Mouse (Mus musculus) neural tube, embryonic 14.5 days (tissue): ENCODE measurements around the gene B3gat3. TPM values are rescaled to one million over a fixed set of nuclear protein-coding genes. Genes with fewer than 3 reads are reported as not detected.
A peak's percentile ranks its signal among the peaks of the same experiment; 100 is the strongest.

Source experiments
- ATAC-seq: fragments of 200-750 bp; cut with Nextera tagmentation; 2 replicates; pipeline ENCODE4 v1.8.0; 2017; ENCODE audit warnings: low read depth, mild to moderate bottlenecking, moderate TSS enrichment, moderate library complexity
- H3K27ac ChIP-seq: fragments of 300-500 bp; sonication (generic); 2 replicates; pipeline ENCODE4 v1.5.1; 2014; ENCODE audit warnings: low read depth, mild to moderate bottlenecking, control low read depth, low read length, moderate library complexity, mixed read lengths
- H3K27me3 ChIP-seq: fragments of 300-500 bp; sonication (generic); 2 replicates; pipeline ENCODE4 v1.6.1; 2014; ENCODE audit warnings: low read length; ENCODE audit not compliant: control insufficient read depth, insufficient read depth
- H3K36me3 ChIP-seq: fragments of 300-500 bp; sonication (generic); 2 replicates; pipeline ENCODE4 v1.6.1; 2014; ENCODE audit warnings: low read length, mixed read lengths; ENCODE audit not compliant: control insufficient read depth, insufficient read depth
- H3K4me1 ChIP-seq: fragments of 300-500 bp; sonication (generic); 2 replicates; pipeline ENCODE4 v1.6.1; 2014; ENCODE audit warnings: low read length; ENCODE audit not compliant: control insufficient read depth, insufficient read depth
- H3K4me2 ChIP-seq: fragments of 300-500 bp; sonication (generic); 2 replicates; pipeline ENCODE4 v1.6.1; 2014; ENCODE audit warnings: mild to moderate bottlenecking, low read depth, low read length, control low read depth
- H3K4me3 ChIP-seq: fragments of 300-500 bp; sonication (generic); 2 replicates; pipeline ENCODE4 v1.5.1; 2014; ENCODE audit warnings: low read depth, low read length, control low read depth, mixed read lengths
- H3K9ac ChIP-seq: fragments of 300-500 bp; sonication (generic); replicated peaks from 2 replicates; pipeline ENCODE4 v1.6.1; 2014; ENCODE audit warnings: low read depth, mild to moderate bottlenecking, control low read depth, low read length, mixed read lengths
- H3K9me3 ChIP-seq: fragments of 300-500 bp; sonication (generic); 2 replicates; pipeline ENCODE4 v1.6.1; 2016; ENCODE audit warnings: low read length; ENCODE audit not compliant: control insufficient read depth
- WGBS: fragments of 180-500 bp; shearing (Covaris S2); extraction: QIAGEN DNeasy Blood & Tissue Kit; methylation state at CpG from one replicate; pipeline ENCODE4 v1.1.7; 2014; 5-methylcytosine and 5-hydroxymethylcytosine counted together
- polyA plus RNA-seq: library from polyadenylated mRNA; unstranded; fragments of >200 nt; fragmentation: Nextera tagmentation; extraction: Ambion mirVana; gene quantifications from 2 replicates; pipeline ENCODE4 v1.2.1, GENCODE M21; 2014

Gene B3gat3
- polyA plus RNA-seq, 1 experiment from 2014 or later: 66.3 TPM

DNA sequence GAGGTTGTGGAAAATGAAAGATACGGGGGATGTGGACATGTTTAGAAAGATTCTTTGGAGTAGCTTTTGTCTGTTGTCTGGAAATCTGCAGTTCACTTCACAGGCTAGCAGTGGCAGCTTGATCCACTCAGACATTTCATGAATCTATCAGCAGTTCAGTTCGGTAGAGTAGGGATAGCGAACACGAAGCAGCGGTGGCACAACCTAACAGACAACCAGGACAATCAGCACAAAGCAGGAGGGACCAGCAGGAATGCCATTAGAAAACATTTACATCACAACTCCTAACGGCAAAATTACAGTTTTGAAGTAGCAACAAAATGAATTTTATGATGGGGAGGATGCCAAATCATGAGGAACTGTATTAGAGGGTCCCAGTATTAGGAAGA is 496 bp upstream of the B3gat3 start:
- Histone ChIP-seq H3K27ac (peak overlapping the region; percentile 82), H3K9ac (peak overlapping the region; percentile 66; the same call in 1 of the 2 replicates), H3K36me3 (peaks cover 18% of the 10 kb centered on the region), H3K27me3 (no peaks in the 10 kb centered on the region), H3K9me3 (no peaks in the 10 kb centered on the region), H3K4me1 (peaks cover 15% of the 10 kb centered on the region; the same call in 1 of the 2 replicates), H3K4me3 (peak overlapping the region; percentile 88), H3K4me2 (peak overlapping the region; percentile 84)
- peak; percentile 16 for ATAC-seq
- WGBS: 57% methylated on average over 6 of the region's 6 CpGs

DNA sequence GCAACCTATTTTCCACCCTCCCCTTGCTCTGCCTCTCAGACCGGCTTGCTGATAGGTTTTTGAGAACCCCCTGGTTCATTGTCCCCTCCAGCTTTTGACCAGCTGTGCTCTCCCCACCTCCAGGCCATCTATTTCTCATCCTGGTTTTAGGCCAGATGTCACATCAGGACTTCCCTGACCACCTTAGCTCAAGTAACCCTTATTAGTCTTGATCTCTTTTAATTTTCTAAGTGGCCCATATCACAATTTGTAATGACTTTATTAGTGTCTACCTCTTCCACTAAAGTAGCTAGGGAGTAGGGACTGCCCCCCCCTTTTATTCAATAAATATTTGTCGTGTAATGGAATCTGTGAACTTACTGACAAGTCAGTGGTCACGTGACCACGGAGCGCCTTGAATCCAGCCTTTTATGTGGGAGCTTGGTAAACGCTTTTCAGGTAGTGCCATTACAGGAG is 690 bp downstream of the B3gat3 start:
- no peak; the same call in 1 of the 2 replicates for ATAC-seq
- H3K9me3 ChIP-seq: no peaks in the 10 kb centered on the region
- H3K4me1 ChIP-seq: peaks cover 15% of the 10 kb centered on the region; the same call in 1 of the 2 replicates
- peak overlapping the region; percentile 66 for H3K9ac ChIP-seq
- peaks cover 6% of the 10 kb centered on the region; the same call in 1 of the 2 replicates for H3K36me3 ChIP-seq
- H3K4me2 ChIP-seq: peak overlapping the region; percentile 84
- H3K4me3 ChIP-seq: peak overlapping the region; percentile 88
- no peaks in the 10 kb centered on the region for H3K27me3 ChIP-seq
- peak overlapping the region; percentile 82 for H3K27ac ChIP-seq
- 3% methylated on average over 6 of the region's 6 CpGs for WGBS

DNA sequence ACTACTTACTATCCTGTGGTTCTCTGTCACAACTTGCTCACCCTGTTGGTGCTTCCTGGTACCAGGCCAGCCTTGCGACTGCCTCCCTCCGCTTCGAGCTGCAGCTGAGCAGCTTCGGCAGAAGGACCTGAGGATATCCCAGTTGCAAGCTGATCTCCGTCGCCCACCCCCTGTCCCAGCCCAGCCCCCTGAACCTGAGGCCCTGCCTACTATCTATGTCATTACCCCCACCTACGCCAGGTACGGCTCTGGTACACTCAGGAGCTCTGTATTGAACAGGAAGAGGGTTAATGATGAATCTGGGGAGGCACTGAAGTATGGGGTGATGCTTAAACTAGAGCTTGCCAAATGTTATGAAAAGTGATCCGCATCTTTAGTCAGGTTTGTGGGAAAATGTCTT is 1.6 kb downstream of the B3gat3 start:
- peak overlapping the region; percentile 84; the same call in 1 of the 2 replicates for H3K4me2 ChIP-seq
- WGBS: 88% methylated on average over 9 of the region's 9 CpGs
- no peaks in the 10 kb centered on the region for H3K9me3 ChIP-seq
- no peak overlapping the region for H3K9ac ChIP-seq
- H3K27ac ChIP-seq: no peak overlapping the region
- no peak overlapping the region; the same call in 1 of the 2 replicates for H3K4me3 ChIP-seq
- H3K27me3 ChIP-seq: no peaks in the 10 kb centered on the region
- no peak for ATAC-seq
- H3K36me3 ChIP-seq: peaks cover 6% of the 10 kb centered on the region; the same call in 1 of the 2 replicates
- H3K4me1 ChIP-seq: peaks cover 15% of the 10 kb centered on the region; the same call in 1 of the 2 replicates

DNA sequence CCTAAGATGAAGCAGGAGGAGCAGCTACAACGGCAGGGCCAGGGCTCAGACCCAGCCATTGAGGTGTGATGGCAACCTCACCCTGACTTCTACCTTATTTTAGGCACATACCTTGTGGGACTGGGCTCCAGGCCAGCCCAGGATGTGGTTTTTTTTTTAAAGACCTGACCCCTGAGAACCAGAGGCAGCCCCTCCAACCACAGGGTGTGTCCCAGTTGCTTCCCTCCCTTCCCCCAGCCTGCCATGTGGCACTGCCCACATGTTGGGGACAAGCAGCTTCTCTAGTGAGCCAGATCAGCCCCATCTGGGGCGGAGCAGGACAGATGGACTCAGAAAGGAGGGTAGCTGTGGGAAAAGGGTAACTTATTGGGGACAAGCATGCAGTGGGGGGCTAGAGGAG is 6.6 kb downstream of the B3gat3 start:
- no peak for ATAC-seq
- H3K36me3 ChIP-seq: peaks cover 9% of the 10 kb centered on the region; the same call in 1 of the 2 replicates
- H3K27me3 ChIP-seq: no peaks in the 10 kb centered on the region
- no peak overlapping the region for H3K4me3 ChIP-seq
- no peak overlapping the region for H3K27ac ChIP-seq
- WGBS: 95% methylated on average over 2 of the region's 2 CpGs
- H3K9me3 ChIP-seq: no peaks in the 10 kb centered on the region
- no peak overlapping the region for H3K4me2 ChIP-seq
- peaks cover 5% of the 10 kb centered on the region; the same call in 1 of the 2 replicates for H3K4me1 ChIP-seq
- no peak overlapping the region for H3K9ac ChIP-seq

DNA sequence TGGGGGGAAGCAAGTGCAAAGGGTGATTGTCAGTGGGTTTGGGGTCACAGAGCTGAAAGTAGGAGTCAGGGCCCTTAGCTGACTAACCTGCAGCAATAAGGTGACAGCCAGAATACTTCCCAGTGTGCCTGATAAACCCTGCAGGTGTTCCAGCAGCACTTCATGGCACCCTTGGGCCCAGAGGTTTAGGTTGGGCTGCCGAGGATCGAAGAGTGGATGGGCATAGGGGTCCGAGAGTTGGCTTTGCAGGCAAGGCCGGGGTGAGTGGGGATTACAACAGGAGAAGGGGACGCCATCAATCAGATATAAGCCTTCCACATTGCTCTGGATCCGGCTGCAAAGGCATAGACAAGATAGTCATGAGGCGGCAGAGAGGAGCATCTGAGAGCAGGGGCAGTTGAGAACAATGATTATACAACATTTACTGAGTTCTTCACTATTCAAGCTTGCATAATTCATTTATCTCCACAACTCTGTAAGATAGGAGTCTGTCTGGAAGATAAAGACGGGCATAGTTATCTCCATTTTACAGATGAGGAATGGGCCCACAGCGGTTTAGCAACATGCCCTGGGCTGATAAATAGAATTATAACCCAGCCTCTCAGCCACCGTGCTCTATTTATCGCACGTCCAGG is 7.8 kb downstream of the B3gat3 start:
- H3K4me3 ChIP-seq: no peak overlapping the region
- no peak for ATAC-seq
- H3K27me3 ChIP-seq: no peaks in the 10 kb centered on the region
- peaks cover 8% of the 10 kb centered on the region; the same call in 1 of the 2 replicates for H3K36me3 ChIP-seq
- H3K27ac ChIP-seq: no peak overlapping the region
- H3K9me3 ChIP-seq: no peaks in the 10 kb centered on the region
- 91% methylated on average over 12 of the region's 12 CpGs for WGBS
- H3K9ac ChIP-seq: no peak overlapping the region
- H3K4me1 ChIP-seq: 0 out of 2 replicates have a peak, but pooled peaks cover 3% of the 10 kb centered on the region
- no peak overlapping the region for H3K4me2 ChIP-seq

DNA sequence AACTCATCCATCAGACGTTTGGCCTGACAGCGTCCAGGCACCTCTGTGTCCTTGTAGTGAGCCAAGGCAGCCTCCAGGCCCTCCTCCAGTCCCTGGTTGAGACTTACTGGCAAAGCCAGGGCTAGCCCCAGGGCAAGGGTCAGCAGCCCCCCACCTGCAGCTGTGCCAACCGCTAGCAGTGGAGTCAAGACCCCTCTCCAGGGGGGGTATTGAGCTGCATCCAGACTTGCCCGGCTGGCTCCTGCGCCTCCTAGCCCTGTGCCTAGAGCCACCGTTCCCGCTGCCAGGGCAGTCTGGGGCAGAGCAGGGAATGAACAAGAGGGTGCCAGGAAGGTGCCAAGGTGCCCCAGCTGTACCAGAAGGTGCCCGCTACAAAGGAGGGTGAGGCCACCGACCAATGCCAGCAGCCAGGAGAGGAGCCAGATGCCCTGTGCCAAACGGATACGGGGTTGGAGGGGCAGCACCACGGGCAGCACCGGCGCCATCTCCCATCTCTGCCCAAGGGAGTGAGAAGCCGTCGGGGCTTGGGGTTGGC is 8.6 kb downstream of the B3gat3 start:
- peak; percentile 23; the same call in 1 of the 2 replicates for ATAC-seq
- Histone ChIP-seq H3K27me3 (no peaks in the 10 kb centered on the region), H3K9me3 (no peaks in the 10 kb centered on the region), H3K9ac (peak overlapping the region; percentile 21; the same call in 1 of the 2 replicates), H3K4me2 (peak overlapping the region; percentile 64), H3K27ac (no peak overlapping the region), H3K36me3 (peaks cover 8% of the 10 kb centered on the region; the same call in 1 of the 2 replicates), H3K4me1 (0 out of 2 replicates have a peak, but pooled peaks cover 3% of the 10 kb centered on the region), H3K4me3 (peak overlapping the region; percentile 48)
- WGBS: 19% methylated on average over 16 of the region's 16 CpGs

DNA sequence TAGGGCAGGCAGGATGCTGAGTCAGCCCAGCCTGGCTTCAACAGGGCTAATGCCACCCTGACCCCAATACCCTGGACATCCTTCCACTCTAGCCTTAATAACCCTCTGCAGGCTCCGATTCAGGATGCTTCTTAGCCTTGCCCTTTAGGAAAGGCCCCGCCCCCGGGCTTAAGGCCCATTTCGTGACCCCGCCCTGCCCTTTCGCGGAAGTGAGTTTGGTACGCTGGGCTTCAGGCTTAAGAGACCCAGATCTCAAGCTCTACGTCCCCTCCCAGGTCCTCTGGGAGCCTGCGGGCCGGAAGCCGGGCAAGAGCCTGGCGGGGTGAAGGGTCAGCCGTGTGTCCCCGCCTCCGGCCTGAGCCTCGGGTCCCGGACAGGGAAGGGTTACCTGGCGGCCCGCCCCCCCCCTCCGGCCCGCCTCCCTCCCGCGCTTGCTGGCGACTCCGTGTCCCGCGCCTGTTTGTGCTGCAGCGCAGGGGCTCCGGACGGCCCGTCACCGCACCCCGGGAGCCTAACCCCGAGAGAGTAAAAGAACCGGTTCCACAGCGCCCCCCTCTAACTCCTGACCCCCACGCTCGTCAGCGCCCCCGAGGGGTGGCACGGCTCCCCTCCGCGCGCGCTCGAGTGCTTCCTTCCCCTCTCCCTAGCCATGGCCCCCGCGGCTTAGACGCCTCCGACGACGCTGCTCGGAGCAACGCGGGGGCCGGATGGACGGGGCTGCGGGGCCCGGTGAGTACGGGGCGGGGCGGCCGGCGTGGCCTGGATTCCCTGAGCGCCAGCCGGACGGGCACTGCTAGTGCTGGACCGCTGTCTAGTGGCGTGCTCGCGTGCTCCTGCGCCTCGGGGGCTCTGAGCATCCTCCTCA is 9.3 kb downstream of the B3gat3 start, which contains the start of the genes Rom1 and Eml3:
Gene Rom1 (minus strand): TSS at position 133 of the 865 bp plus-strand sequence.
Gene Eml3 (plus strand): TSS at position 329 of the 865 bp plus-strand sequence.
- Histone ChIP-seq H3K36me3 (peaks cover 8% of the 10 kb centered on the region; the same call in 1 of the 2 replicates), H3K4me1 (0 out of 2 replicates have a peak, but pooled peaks cover 3% of the 10 kb centered on the region), H3K9ac (peak within 1 kb of the TSS; percentile 58), H3K27me3 (no peaks in the 10 kb centered on the region), H3K4me2 (peak within 1 kb of the TSS; percentile 64), H3K4me3 (peak within 1 kb of the TSS; percentile 48), H3K27ac (no peak within 1 kb of the TSS), H3K9me3 (no peaks in the 10 kb centered on the region)
- ATAC-seq: peak; percentile 50
- WGBS: 1% methylated on average over 67 of the region's 74 CpGs

DNA sequence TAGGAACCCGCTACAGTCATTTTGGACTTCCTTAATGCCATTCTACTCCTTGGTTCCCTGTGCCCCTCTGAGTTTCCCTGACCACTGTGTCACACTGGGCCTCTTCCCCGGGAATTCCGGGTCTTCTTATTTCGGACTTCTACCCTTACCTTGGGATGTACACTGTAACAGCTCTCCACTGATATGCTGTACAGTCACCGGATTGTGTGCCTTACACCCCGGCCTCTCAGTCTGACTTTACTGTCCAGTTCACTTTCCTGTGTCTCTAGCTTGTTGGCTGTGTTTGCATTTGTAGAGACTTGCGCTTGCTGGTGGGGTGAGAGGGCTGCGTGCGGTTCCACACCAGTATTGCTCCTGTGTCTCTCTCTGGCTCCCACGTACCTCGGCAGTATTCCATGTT is 9.9 kb downstream of the B3gat3 start:
- Histone ChIP-seq H3K4me1 (0 out of 2 replicates have a peak, but pooled peaks cover 3% of the 10 kb centered on the region), H3K9me3 (no peaks in the 10 kb centered on the region), H3K27ac (no peak overlapping the region), H3K9ac (peak overlapping the region; percentile 58), H3K4me2 (peak overlapping the region; percentile 64), H3K27me3 (no peaks in the 10 kb centered on the region), H3K36me3 (peaks cover 8% of the 10 kb centered on the region; the same call in 1 of the 2 replicates), H3K4me3 (peak overlapping the region; percentile 48)
- ATAC-seq: no peak
- WGBS: 11% methylated on average over 11 of the region's 11 CpGs
